Mouse (Mus musculus) heart, adult 18-20 months (tissue): ENCODE measurements around the gene Alg14. TPM values are rescaled to one million over a fixed set of nuclear protein-coding genes. Genes with fewer than 3 reads are reported as not detected.

Experiments
- DNase-seq, 2 experiments: peaks; one replicate each; pipeline ENCODE4 v3.0.0; 2021 to 2022; ENCODE audit warnings: mixed read lengths in 1 of 2
- total RNA-seq, 2 experiments: library from RNA; stranded (reverse); gene quantifications; 2 replicates each; pipeline ENCODE4 v1.2.3; 2021

Gene Alg14
- total RNA-seq, 2 experiments from 2014 or later, result 12.4 to 13.5 TPM

GRCm38 (mm10) chr3:121365131-121365530, 73.6 kb downstream of the Alg14 start:
- peak in 1 of 2 experiments; percentile 52 for DNase-seq

GRCm38 (mm10) chr3:121368616-121369015, 77.0 kb downstream of the Alg14 start:
- DNase-seq, result no peak

- DNase-seq, result peak; percentile 30 to 44
Measured at GRCm38 (mm10) chr3:121369517-121369916, 77.9 kb downstream of the Alg14 start.

- no peak for DNase-seq
Measured at GRCm38 (mm10) chr3:121370301-121370700, 78.7 kb downstream of the Alg14 start.

- no peak for DNase-seq
Measured at GRCm38 (mm10) chr3:121370830-121371526, 79.4 kb downstream of the Alg14 start.

GRCm38 (mm10) chr3:121371527-121372220, 80.1 kb downstream of the Alg14 start:
- peak; percentile 28 to 35 for DNase-seq

- no peak for DNase-seq
Measured at GRCm38 (mm10) chr3:121373897-121374441, 82.4 kb downstream of the Alg14 start.

- DNase-seq, result peak in 1 of 2 experiments; percentile 31
Measured at GRCm38 (mm10) chr3:121375541-121376129, 84.1 kb downstream of the Alg14 start.

GRCm38 (mm10) chr3:121378708-121379612, 87.4 kb downstream of the Alg14 start:
- DNase-seq, result peak; percentile 56 to 68

- no peak for DNase-seq
Measured at GRCm38 (mm10) chr3:121379699-121380098, 88.1 kb downstream of the Alg14 start.

- DNase-seq, result no peak
Measured at GRCm38 (mm10) chr3:121387471-121388009, 96.0 kb downstream of the Alg14 start.

- no peak for DNase-seq
Measured at GRCm38 (mm10) chr3:121389366-121389765, 97.8 kb downstream of the Alg14 start.

- peak in 1 of 2 experiments; percentile 34 for DNase-seq
Measured at GRCm38 (mm10) chr3:121389860-121390530, 98.4 kb downstream of the Alg14 start.

GRCm38 (mm10) chr3:121390724-121391123, 99.2 kb downstream of the Alg14 start:
- peak in 1 of 2 experiments; percentile 42 for DNase-seq

GRCm38 (mm10) chr3:121395588-121396295, 104.2 kb downstream of the Alg14 start:
- DNase-seq, result peak in 1 of 2 experiments; percentile 47

GRCm38 (mm10) chr3:121396561-121396960, 105.0 kb downstream of the Alg14 start:
- no peak for DNase-seq

- no peak for DNase-seq
Measured at GRCm38 (mm10) chr3:121397007-121397406, 105.4 kb downstream of the Alg14 start.

GRCm38 (mm10) chr3:121401384-121401783, 109.8 kb downstream of the Alg14 start:
- DNase-seq, result no peak

GRCm38 (mm10) chr3:121402096-121402495, 110.5 kb downstream of the Alg14 start:
- DNase-seq, result no peak

- no peak for DNase-seq
Measured at GRCm38 (mm10) chr3:121403449-121403848, 111.9 kb downstream of the Alg14 start.
